Mouse (Mus musculus) lung, adult 18-20 months (tissue): Measurements from ENCODE around the gene Vmn1r198.
"Not testable (repeated sequence)": the region's sequence is repeated elsewhere in the genome, so short reads cannot be mapped to it uniquely, and the experiment has no call there.

Experiments used
- DNase-seq, 2 experiments: peaks; one replicate each; pipeline ENCODE4 v3.0.0; 2022; ENCODE audit warnings: mixed read lengths in 2 of 2

Vmn1r198 gene

GRCm38 (mm10) chr13:22350064-22350463 lies at the start of gene Vmn1r198:
Vmn1r198 (plus strand) TSS chr13:22350364.
- no peak for DNase-seq

- not testable (repeated sequence) for DNase-seq
Measured at GRCm38 (mm10) chr13:22308075-22308474, 42.1 kb upstream of the Vmn1r198 start.

- DNase-seq: no peak
Measured at GRCm38 (mm10) chr13:22315361-22315760, 34.8 kb upstream of the Vmn1r198 start.

GRCm38 (mm10) chr13:22317366-22317765 lies 32.8 kb upstream of the Vmn1r198 start:
- no peak for DNase-seq

DNA sequence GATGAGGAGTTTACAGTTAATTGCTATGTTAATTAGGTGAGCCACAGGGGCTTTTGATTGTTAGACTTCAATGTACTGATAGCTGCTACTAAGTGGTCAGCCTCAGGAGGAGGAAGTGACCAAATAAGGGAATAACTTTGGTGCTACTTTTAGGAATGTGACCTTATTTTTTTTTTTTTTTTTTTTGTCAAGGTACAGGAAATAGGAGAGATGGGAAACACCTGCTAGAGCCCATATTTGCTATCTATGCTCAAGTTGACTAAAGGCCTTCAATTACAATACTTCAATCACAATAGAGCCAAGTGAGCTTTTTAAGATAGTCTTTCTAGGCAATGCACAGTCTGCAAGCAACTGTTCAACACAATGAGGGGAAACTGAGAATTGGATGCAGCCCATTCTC lies 30.1 kb upstream of the Vmn1r198 start:
- no peak for DNase-seq

DNA sequence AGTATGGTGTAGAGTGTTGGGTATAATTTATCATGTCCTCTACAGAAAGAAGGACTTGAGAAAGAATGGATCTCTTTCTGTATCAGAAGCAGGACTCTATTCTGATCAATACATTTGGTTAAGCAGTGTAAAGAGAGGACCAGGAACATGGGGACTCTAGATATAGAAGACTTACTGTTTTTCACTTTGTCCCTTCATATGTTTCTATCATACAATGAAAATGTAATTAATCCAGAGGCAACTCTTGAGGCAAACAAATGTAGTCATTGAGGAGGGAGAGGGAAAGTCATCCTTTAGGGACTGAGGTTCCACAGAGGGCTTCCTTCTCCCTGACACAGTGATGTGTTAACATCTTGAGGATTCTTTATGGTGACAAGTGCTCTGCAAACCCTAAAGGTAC lies 25.9 kb upstream of the Vmn1r198 start, which contains the start of gene Vmn1r197:
Gene Vmn1r197, plus strand, starts transcription at position 301 of the 400 bp plus-strand sequence.
- no peak for DNase-seq

GRCm38 (mm10) chr13:22333269-22333668 lies 16.9 kb upstream of the Vmn1r198 start:
- no peak for DNase-seq

GRCm38 (mm10) chr13:22335565-22335964 lies 14.6 kb upstream of the Vmn1r198 start:
- DNase-seq: no peak

DNA sequence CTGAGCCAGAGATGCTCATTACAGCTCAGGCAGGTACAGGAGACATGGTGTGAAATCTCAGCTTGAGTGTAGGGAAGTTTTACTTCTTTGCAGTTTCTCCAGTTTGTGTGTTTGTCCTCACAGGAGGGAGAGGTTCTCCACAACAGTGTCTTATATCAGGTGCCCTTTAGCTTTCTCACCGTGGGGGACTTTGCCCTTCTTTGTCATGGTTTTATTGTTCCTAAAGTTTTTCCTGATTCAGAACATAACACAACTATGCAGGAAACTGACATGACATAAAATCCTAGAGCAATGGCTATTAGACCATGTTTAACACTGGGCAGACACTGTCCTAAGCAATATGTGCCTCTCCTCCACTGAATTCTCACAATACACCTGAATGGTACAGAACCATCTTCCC lies 649 bp downstream of the Vmn1r198 start:
- no peak for DNase-seq

DNA sequence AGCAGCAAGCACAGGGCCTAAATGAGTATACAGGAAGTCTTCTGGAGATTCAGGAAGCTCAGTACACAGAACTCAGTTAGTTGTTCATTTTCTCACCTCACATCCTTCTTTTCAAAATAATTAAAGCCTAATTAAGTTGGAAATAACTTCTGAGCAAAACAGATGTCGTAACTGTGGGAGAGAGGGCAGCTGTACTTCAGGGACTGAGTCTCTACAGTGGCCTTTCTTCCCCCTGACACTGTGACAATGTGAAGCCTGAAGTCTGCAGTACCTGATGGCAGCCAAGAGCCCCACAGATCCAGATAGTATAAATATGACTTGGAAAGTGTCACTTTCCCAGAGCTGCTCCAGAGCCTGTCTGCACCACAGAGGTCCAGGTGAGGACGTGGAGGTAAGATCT lies 29.4 kb downstream of the Vmn1r198 start, which contains the start of gene Vmn1r199:
Gene Vmn1r199, plus strand, starts transcription at position 301 of the 400 bp plus-strand sequence.
- no peak for DNase-seq

DNA sequence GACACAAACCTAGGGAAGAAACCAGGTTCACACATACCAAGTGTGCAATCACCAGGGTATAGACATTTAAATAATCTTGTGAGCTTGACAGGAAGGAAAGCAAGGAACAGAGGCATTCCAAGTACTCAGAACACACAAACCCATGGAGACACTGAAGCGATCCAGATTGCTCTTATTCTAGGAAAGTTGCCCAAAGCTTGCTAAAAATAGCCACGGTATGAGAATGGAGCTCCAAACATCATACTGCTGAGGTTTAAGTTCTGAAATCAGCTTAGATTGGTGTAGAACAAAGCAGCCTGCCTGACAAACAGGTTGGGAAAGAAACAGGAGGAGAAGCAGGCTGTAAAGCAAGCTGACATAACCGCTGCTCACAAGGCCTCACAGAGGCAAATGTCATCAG lies 31.0 kb downstream of the Vmn1r198 start:
- DNase-seq: not testable (repeated sequence)

DNA sequence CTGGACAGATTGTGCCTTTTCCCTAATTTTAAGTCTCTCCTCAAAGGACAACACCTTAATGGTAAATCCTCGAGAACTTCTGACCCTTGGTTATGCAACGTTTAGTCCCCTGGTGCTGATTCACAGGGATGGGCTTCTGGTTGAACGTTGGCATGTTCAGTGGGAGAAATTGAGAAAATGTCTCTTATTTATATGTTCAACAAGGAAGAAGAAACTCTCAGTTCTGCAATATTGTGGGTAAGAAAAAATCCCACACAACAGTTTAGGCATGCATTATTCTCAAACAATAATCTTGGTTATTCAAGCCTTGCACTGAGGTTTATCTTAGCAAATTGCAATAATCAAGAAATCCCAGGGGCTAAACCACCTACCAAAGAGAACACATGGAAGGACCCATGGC lies 33.2 kb downstream of the Vmn1r198 start:
- no peak for DNase-seq

GRCm38 (mm10) chr13:22387050-22387449 lies 36.9 kb downstream of the Vmn1r198 start:
- no peak for DNase-seq

DNA sequence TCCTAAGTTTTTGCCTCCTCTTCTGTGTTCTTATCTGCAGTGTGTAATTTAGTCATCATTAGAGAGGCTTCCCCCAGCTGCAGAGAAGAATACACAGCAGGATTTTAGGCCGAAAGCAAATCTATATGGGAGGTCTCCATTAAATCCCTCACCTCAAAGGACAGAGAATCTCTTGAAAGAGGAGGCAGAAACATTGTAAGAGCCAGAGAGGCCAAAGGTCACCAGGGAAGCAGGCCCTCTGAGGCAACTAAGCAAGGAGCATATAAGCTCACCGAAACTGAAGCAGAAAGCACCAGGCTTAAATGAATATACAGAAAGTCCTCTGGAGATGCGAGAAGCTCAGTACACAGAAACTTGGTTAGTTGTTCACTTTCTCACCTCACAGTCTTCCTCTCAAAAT lies 39.9 kb downstream of the Vmn1r198 start, which contains the start of gene Vmn1r200:
Gene Vmn1r200, plus strand, starts transcription at position 301 of the 400 bp plus-strand sequence.
- no peak for DNase-seq

- no peak for DNase-seq
Measured at GRCm38 (mm10) chr13:22402978-22403377, 52.8 kb downstream of the Vmn1r198 start.
